Mouse (Mus musculus): Measurements from ENCODE around the gene Lrrc42. TPM values are rescaled to one million over a fixed set of nuclear protein-coding genes. Genes with fewer than 3 reads are reported as not detected.
A peak's percentile ranks its signal among the peaks of the same experiment; 100 is the strongest.

Gene Lrrc42
- 4.0 and 9.3 TPM in 2 replicates for polyA plus RNA-seq (2012; rRNA removed)

- Histone ChIP-seq H3K36me3 (ENCODE audit: control insufficient read depth, insufficient read depth, low read length) (no peaks in the 10 kb centered on the region), H3K4me3 (ENCODE audit: low read depth, low read length) (peak within 1 kb of the TSS; percentile 89), H3K4me1 (ENCODE audit: control insufficient read depth, insufficient read depth, insufficient read length, low read length) (peaks cover 6% of the 10 kb centered on the region; the same call in 1 of the 2 replicates), H3K27ac (ENCODE audit: insufficient read depth, low read depth, low read length) (peak within 1 kb of the TSS; percentile 25), H3K27me3 (ENCODE audit: control insufficient read depth, insufficient read depth, low read length) (no peaks in the 10 kb centered on the region)
- whole genome bisulfite sequencing, result under 1% methylated on average over 97 of the region's 101 CpGs
- TF ChIP-seq POLR2A (IDR thresholded peaks at IDR 0.05; ENCODE audit: low read depth, low read length) (peak; percentile 38), CTCF (IDR thresholded peaks at IDR 0.05; ENCODE audit: extremely low read depth, insufficient read length, insufficient replicate concordance, low read depth, low read length) (peak; percentile 43; the same call in 1 of the 2 replicates)
Observed at GRCm38 (mm10) chr4:107253125-107254091, at the start of gene Lrrc42, which contains the start of gene Hspb11. Gene Lrrc42 (minus strand): TSS chr4:107253532. Gene Hspb11 (plus strand): TSS chr4:107253593.

GRCm38 (mm10) chr4:107302832-107303231 is 49.5 kb upstream of the Lrrc42 start:
- Histone ChIP-seq H3K4me1 (ENCODE audit: control insufficient read depth, insufficient read depth, insufficient read length, low read length) (peaks cover 42% of the 10 kb centered on the region), H3K36me3 (ENCODE audit: control insufficient read depth, insufficient read depth, low read length) (no peaks in the 10 kb centered on the region), H3K4me3 (ENCODE audit: low read depth, low read length) (no peak overlapping the region), H3K27ac (ENCODE audit: insufficient read depth, low read depth, low read length) (peak overlapping the region; percentile 92), H3K27me3 (ENCODE audit: control insufficient read depth, insufficient read depth, low read length) (no peaks in the 10 kb centered on the region)
- TF ChIP-seq CTCF (IDR thresholded peaks at IDR 0.05; ENCODE audit: extremely low read depth, insufficient read length, insufficient replicate concordance, low read depth, low read length) (no peak), POLR2A (IDR thresholded peaks at IDR 0.05; ENCODE audit: low read depth, low read length) (no peak)
- 26% methylated on average over 4 of the region's 4 CpGs for WGBS

- TF ChIP-seq POLR2A (IDR thresholded peaks at IDR 0.05; ENCODE audit: low read depth, low read length), result no peak
- no peak for TF ChIP-seq CTCF (IDR thresholded peaks at IDR 0.05; ENCODE audit: extremely low read depth, insufficient read length, insufficient replicate concordance, low read depth, low read length)
- H3K27me3 ChIP-seq (ENCODE audit: control insufficient read depth, insufficient read depth, low read length), result no peaks in the 10 kb centered on the region
- peak overlapping the region; percentile 64 for H3K27ac ChIP-seq (ENCODE audit: insufficient read depth, low read depth, low read length)
- no peaks in the 10 kb centered on the region for H3K36me3 ChIP-seq (ENCODE audit: control insufficient read depth, insufficient read depth, low read length)
- H3K4me1 ChIP-seq (ENCODE audit: control insufficient read depth, insufficient read depth, insufficient read length, low read length), result peaks cover 42% of the 10 kb centered on the region
- H3K4me3 ChIP-seq (ENCODE audit: low read depth, low read length), result no peak overlapping the region
- WGBS, result 83% methylated on average over 9 of the region's 9 CpGs
Observed at GRCm38 (mm10) chr4:107302221-107302620, 48.9 kb upstream of the Lrrc42 start.

- Histone ChIP-seq H3K27ac (ENCODE audit: insufficient read depth, low read depth, low read length) (no peak overlapping the region), H3K4me3 (ENCODE audit: low read depth, low read length) (no peak overlapping the region), H3K27me3 (ENCODE audit: control insufficient read depth, insufficient read depth, low read length) (no peaks in the 10 kb centered on the region), H3K36me3 (ENCODE audit: control insufficient read depth, insufficient read depth, low read length) (no peaks in the 10 kb centered on the region), H3K4me1 (ENCODE audit: control insufficient read depth, insufficient read depth, insufficient read length, low read length) (peaks cover 38% of the 10 kb centered on the region)
- 100% methylated on average over 1 of the region's 1 CpGs for WGBS
- no peak for TF ChIP-seq CTCF (IDR thresholded peaks at IDR 0.05; ENCODE audit: extremely low read depth, insufficient read length, insufficient replicate concordance, low read depth, low read length)
Observed at GRCm38 (mm10) chr4:107300902-107301555, 47.7 kb upstream of the Lrrc42 start.

GRCm38 (mm10) chr4:107300371-107300770 is 47.0 kb upstream of the Lrrc42 start:
- Histone ChIP-seq H3K4me1 (ENCODE audit: control insufficient read depth, insufficient read depth, insufficient read length, low read length) (peaks cover 38% of the 10 kb centered on the region), H3K27me3 (ENCODE audit: control insufficient read depth, insufficient read depth, low read length) (no peaks in the 10 kb centered on the region), H3K36me3 (ENCODE audit: control insufficient read depth, insufficient read depth, low read length) (no peaks in the 10 kb centered on the region), H3K27ac (ENCODE audit: insufficient read depth, low read depth, low read length) (no peak overlapping the region), H3K4me3 (ENCODE audit: low read depth, low read length) (no peak overlapping the region)
- TF ChIP-seq POLR2A (IDR thresholded peaks at IDR 0.05; ENCODE audit: low read depth, low read length) (no peak), CTCF (IDR thresholded peaks at IDR 0.05; ENCODE audit: extremely low read depth, insufficient read length, insufficient replicate concordance, low read depth, low read length) (no peak)
- 69% methylated on average over 4 of the region's 4 CpGs for WGBS

GRCm38 (mm10) chr4:107299779-107300340 is 46.5 kb upstream of the Lrrc42 start:
- no peaks in the 10 kb centered on the region for H3K27me3 ChIP-seq (ENCODE audit: control insufficient read depth, insufficient read depth, low read length)
- H3K4me1 ChIP-seq (ENCODE audit: control insufficient read depth, insufficient read depth, insufficient read length, low read length), result peaks cover 38% of the 10 kb centered on the region
- H3K4me3 ChIP-seq (ENCODE audit: low read depth, low read length), result no peak overlapping the region
- H3K27ac ChIP-seq (ENCODE audit: insufficient read depth, low read depth, low read length), result peak overlapping the region; percentile 21; the same call in 1 of the 2 replicates
- WGBS, result 41% methylated on average over 7 of the region's 7 CpGs
- TF ChIP-seq POLR2A (IDR thresholded peaks at IDR 0.05; ENCODE audit: low read depth, low read length), result no peak
- no peaks in the 10 kb centered on the region for H3K36me3 ChIP-seq (ENCODE audit: control insufficient read depth, insufficient read depth, low read length)
